Mouse (Mus musculus) G1E (cell line): ENCODE results near the gene Mettl17. TPM values are rescaled to one million over a fixed set of nuclear protein-coding genes. Genes with fewer than 3 reads are reported as not detected.

Experiments
- ATAC-seq: 2 replicates; pipeline ENCODE4 v1.8.0; 2016; ENCODE audit warnings: mild to moderate bottlenecking; ENCODE audit not compliant: insufficient number of reproducible peaks, poor library complexity, low FRiP score, severe bottlenecking; ENCODE audit errors: extremely low read depth
- DNase-seq: peaks from one replicate; pipeline ENCODE4 v3.0.0; 2012; ENCODE audit warnings: low spot score
- H3K27me3 ChIP-seq: 2 replicates; pipeline ENCODE4 v1.6.1; 2012; ENCODE audit warnings: mild to moderate bottlenecking, low read length, inconsistent platforms; ENCODE audit not compliant: insufficient read depth
- H3K36me3 ChIP-seq: replicated peaks from 2 replicates; pipeline ENCODE3; 2012; ENCODE audit warnings: mild to moderate bottlenecking, inconsistent platforms
- H3K4me1 ChIP-seq: 2 replicates; pipeline ENCODE4 v1.6.1; 2012; ENCODE audit warnings: low read depth, low read length, inconsistent platforms, mixed read lengths; ENCODE audit not compliant: insufficient read depth
- H3K4me3 ChIP-seq: 2 replicates; pipeline ENCODE4 v1.5.1; 2012; ENCODE audit warnings: low read depth, mild to moderate bottlenecking, inconsistent platforms, low read length, moderate library complexity, mixed read lengths
- H3K9me3 ChIP-seq: replicated peaks from 2 replicates; pipeline ENCODE4 v1.6.1; 2012; ENCODE audit warnings: inconsistent platforms
- CTCF ChIP-seq: IDR thresholded peaks from 2 replicates; pipeline ENCODE4 v1.5.1; 2012; ENCODE audit warnings: low read depth, low read length, inconsistent platforms, mixed read lengths
- GATA1 ChIP-seq: IDR thresholded peaks from 2 replicates; pipeline ENCODE4 v1.6.1; 2012; ENCODE audit warnings: borderline replicate concordance, low read length, inconsistent platforms, mixed read lengths
- GATA2 ChIP-seq: IDR thresholded peaks from 2 replicates; pipeline ENCODE4 v1.6.1; 2012; ENCODE audit warnings: low read depth, low read length, inconsistent platforms, borderline replicate concordance
- POLR2AphosphoS5 ChIP-seq: IDR thresholded peaks from 2 replicates; pipeline ENCODE4 v1.6.1; 2012; ENCODE audit warnings: low read depth, low read length, inconsistent platforms; ENCODE audit not compliant: insufficient replicate concordance
- TAL1 ChIP-seq: conservative IDR thresholded peaks from 2 replicates; pipeline ENCODE4 v1.6.1; 2012; ENCODE audit warnings: low read depth, low read length, inconsistent platforms, mixed read lengths
- polyA plus RNA-seq: library from polyadenylated mRNA; stranded (reverse); fragments of >175 nt; gene quantifications from 2 replicates; pipeline ENCODE4 v1.2.3, GENCODE M21; 2012
- total RNA-seq, 2 experiments: library from RNA; stranded (forward) in 1 of 2; stranded (reverse) in 1 of 2; fragments of 200-1000 nt in 1 of 2; fragments of >200 nt in 1 of 2; fragmentation: Nextera tagmentation in 1 of 2; gene quantifications; 2 replicates each; pipeline ENCODE4 v1.2.3; 2014 to 2017

Mettl17 gene
- total and polyA plus RNA-seq, 3 experiments, result 19.5 to 36.9 (median 23.2) TPM

GRCm38 (mm10) chr14:51932092-51933020 is 47.7 kb downstream of the Mettl17 start:
- Histone ChIP-seq H3K9me3 (no peaks in the 10 kb centered on the region), H3K4me1 (no peaks in the 10 kb centered on the region), H3K4me3 (no peak overlapping the region), H3K27me3 (peaks cover 2% of the 10 kb centered on the region; the same call in 1 of the 2 replicates), H3K36me3 (no peaks in the 10 kb centered on the region)
- TF ChIP-seq POLR2AphosphoS5 (no peak), GATA2 (no peak), GATA1 (no peak), CTCF (no peak), TAL1 (no peak)
- no peak for ATAC-seq
- no peak for DNase-seq

- DNase-seq, result no peak
- no peak for ATAC-seq
- TF ChIP-seq GATA1 (no peak), CTCF (no peak), POLR2AphosphoS5 (no peak), GATA2 (no peak), TAL1 (no peak)
These were observed 54.4 kb downstream of the Mettl17 start for GRCm38 (mm10) chr14:51939005-51939404.

GRCm38 (mm10) chr14:51940944-51941560 is 56.4 kb downstream of the Mettl17 start:
- Histone ChIP-seq H3K4me3 (no peak overlapping the region), H3K27me3 (peaks cover 6% of the 10 kb centered on the region; the same call in 1 of the 2 replicates), H3K36me3 (no peaks in the 10 kb centered on the region), H3K9me3 (no peaks in the 10 kb centered on the region), H3K4me1 (no peaks in the 10 kb centered on the region)
- ATAC-seq, result no peak
- no peak for DNase-seq
- TF ChIP-seq CTCF (no peak), GATA2 (no peak), TAL1 (no peak), GATA1 (no peak), POLR2AphosphoS5 (no peak)

More at GRCm38 (mm10) chr14:51939005-51939404, 54.4 kb downstream of the Mettl17 start:
- Histone ChIP-seq H3K4me1 (no peaks in the 10 kb centered on the region), H3K4me3 (no peak overlapping the region), H3K36me3 (no peaks in the 10 kb centered on the region), H3K27me3 (peaks cover 6% of the 10 kb centered on the region; the same call in 1 of the 2 replicates), H3K9me3 (no peaks in the 10 kb centered on the region)

- ATAC-seq (no peak), DNase-seq (no peak)
- Histone ChIP-seq H3K4me1 (no peaks in the 10 kb centered on the region), H3K9me3 (no peaks in the 10 kb centered on the region), H3K36me3 (no peaks in the 10 kb centered on the region), H3K4me3 (no peak overlapping the region), H3K27me3 (peaks cover 6% of the 10 kb centered on the region; the same call in 1 of the 2 replicates)
- TF ChIP-seq POLR2AphosphoS5 (no peak), TAL1 (no peak), GATA2 (no peak), GATA1 (no peak), CTCF (no peak)
These were observed 56.9 kb downstream of the Mettl17 start for GRCm38 (mm10) chr14:51941577-51941976.

- H3K27me3 ChIP-seq, result peaks cover 5% of the 10 kb centered on the region; the same call in 1 of the 2 replicates
- no peaks in the 10 kb centered on the region for H3K9me3 ChIP-seq
- H3K36me3 ChIP-seq, result no peaks in the 10 kb centered on the region
- ATAC-seq (no peak), DNase-seq (no peak)
- no peak overlapping the region for H3K4me3 ChIP-seq
- no peak for TF ChIP-seq CTCF
- no peak for TF ChIP-seq POLR2AphosphoS5
- no peak for TF ChIP-seq GATA1
- no peak for TF ChIP-seq TAL1
- no peak for TF ChIP-seq GATA2
- no peaks in the 10 kb centered on the region for H3K4me1 ChIP-seq
These were observed 57.6 kb downstream of the Mettl17 start for GRCm38 (mm10) chr14:51942236-51942635.

Other genes starting within 250 kb of the Mettl17 start
- gene Gm4181, start 249.2 kb upstream of the Mettl17 start, total RNA-seq (2014; fragmentation: Nextera tagmentation), result not detected in 2 replicates
- not detected in 2 replicates for gene Gm4181, start 249.2 kb upstream of the Mettl17 start, total RNA-seq (2017)
- not detected in 2 replicates for gene Gm4181, start 249.2 kb upstream of the Mettl17 start, polyA plus RNA-seq
- not detected in 2 replicates for gene Gm17079, start 189.4 kb upstream of the Mettl17 start, total RNA-seq (2014; fragmentation: Nextera tagmentation)
- gene Gm17079, start 189.4 kb upstream of the Mettl17 start, total RNA-seq (2017), result 0.27 TPM in 1 of 2 replicates, not detected in the other
- gene Gm17079, start 189.4 kb upstream of the Mettl17 start, polyA plus RNA-seq, result not detected in 2 replicates
- gene Gm5800, start 167.7 kb upstream of the Mettl17 start, total RNA-seq (2014; fragmentation: Nextera tagmentation), result not detected in 2 replicates
- not detected in 2 replicates for gene Gm5800, start 167.7 kb upstream of the Mettl17 start, total RNA-seq (2017)
- not detected in 2 replicates for gene Gm5800, start 167.7 kb upstream of the Mettl17 start, polyA plus RNA-seq
- not detected in 2 replicates for gene Ang4, start 111.3 kb upstream of the Mettl17 start, total RNA-seq (2014; fragmentation: Nextera tagmentation)
- gene Ang4, start 111.3 kb upstream of the Mettl17 start, total RNA-seq (2017), result 0.27 TPM in 1 of 2 replicates, not detected in the other
- gene Ang4, start 111.3 kb upstream of the Mettl17 start, polyA plus RNA-seq, result not detected in 2 replicates
- gene AY358078, start 84.8 kb upstream of the Mettl17 start, total RNA-seq (2014; fragmentation: Nextera tagmentation), result not detected in 2 replicates
- not detected in 2 replicates for gene AY358078, start 84.8 kb upstream of the Mettl17 start, total RNA-seq (2017)
- gene AY358078, start 84.8 kb upstream of the Mettl17 start, polyA plus RNA-seq, result not detected in 2 replicates
- gene Ear6, start 31.1 kb upstream of the Mettl17 start, total RNA-seq (2014; fragmentation: Nextera tagmentation), result not detected in 2 replicates
- 0.12 TPM in 1 of 2 replicates, not detected in the other for gene Ear6, start 31.1 kb upstream of the Mettl17 start, total RNA-seq (2017)
- gene Ear6, start 31.1 kb upstream of the Mettl17 start, polyA plus RNA-seq, result not detected in 2 replicates
- gene Slc39a2, start 8.0 kb downstream of the Mettl17 start, total RNA-seq (2014; fragmentation: Nextera tagmentation), result 0.29 TPM in 1 of 2 replicates, not detected in the other
- 0.29 and 0.38 TPM in 2 replicates for gene Slc39a2, start 8.0 kb downstream of the Mettl17 start, total RNA-seq (2017)
- 0.02 TPM in 2 replicates for gene Slc39a2, start 8.0 kb downstream of the Mettl17 start, polyA plus RNA-seq
- gene Ndrg2, start 29.3 kb downstream of the Mettl17 start, total RNA-seq (2014; fragmentation: Nextera tagmentation), result not detected in 2 replicates
- gene Ndrg2, start 29.3 kb downstream of the Mettl17 start, total RNA-seq (2017), result 0.05 TPM in 1 of 2 replicates, not detected in the other
- gene Ndrg2, start 29.3 kb downstream of the Mettl17 start, polyA plus RNA-seq, result 0.24 TPM in 1 of 2 replicates, not detected in the other
- gene Tppp2, start 33.6 kb downstream of the Mettl17 start, total RNA-seq (2014; fragmentation: Nextera tagmentation), result not detected in 2 replicates
- not detected in 2 replicates for gene Tppp2, start 33.6 kb downstream of the Mettl17 start, total RNA-seq (2017)
- not detected in 2 replicates for gene Tppp2, start 33.6 kb downstream of the Mettl17 start, polyA plus RNA-seq
- not detected in 2 replicates for gene Rnase13, start 37.9 kb downstream of the Mettl17 start, total RNA-seq (2014; fragmentation: Nextera tagmentation)
- gene Rnase13, start 37.9 kb downstream of the Mettl17 start, total RNA-seq (2017), result not detected in 2 replicates
- gene Rnase13, start 37.9 kb downstream of the Mettl17 start, polyA plus RNA-seq, result not detected in 2 replicates
- 33.9 and 37.5 TPM in 2 replicates for gene Arhgef40, start 99.9 kb downstream of the Mettl17 start, total RNA-seq (2014; fragmentation: Nextera tagmentation)
- 3.1 and 3.4 TPM in 2 replicates for gene Arhgef40, start 99.9 kb downstream of the Mettl17 start, total RNA-seq (2017)
- 30.3 and 32.2 TPM in 2 replicates for gene Arhgef40, start 99.9 kb downstream of the Mettl17 start, polyA plus RNA-seq
- gene Tmem253, start 130.8 kb downstream of the Mettl17 start, total RNA-seq (2014; fragmentation: Nextera tagmentation), result 0.58 and 2.5 TPM in 2 replicates
- gene Tmem253, start 130.8 kb downstream of the Mettl17 start, total RNA-seq (2017), result 0.12 and 0.27 TPM in 2 replicates
- gene Tmem253, start 130.8 kb downstream of the Mettl17 start, polyA plus RNA-seq, result 0.19 and 0.29 TPM in 2 replicates
- 28.1 and 29.6 TPM in 2 replicates for gene Zfp219, start 135.9 kb downstream of the Mettl17 start, total RNA-seq (2014; fragmentation: Nextera tagmentation)
- gene Zfp219, start 135.9 kb downstream of the Mettl17 start, total RNA-seq (2017), result 16.4 and 16.9 TPM in 2 replicates
- gene Zfp219, start 135.9 kb downstream of the Mettl17 start, polyA plus RNA-seq, result 83.1 and 97.0 TPM in 2 replicates
- gene Olfr221, start 157.6 kb downstream of the Mettl17 start, total RNA-seq (2014; fragmentation: Nextera tagmentation), result not detected in 2 replicates
- 0.16 and 0.23 TPM in 2 replicates for gene Olfr221, start 157.6 kb downstream of the Mettl17 start, total RNA-seq (2017)
- not detected in 2 replicates for gene Olfr221, start 157.6 kb downstream of the Mettl17 start, polyA plus RNA-seq
- 459 and 507 TPM in 2 replicates for gene Hnrnpc, start 219.2 kb downstream of the Mettl17 start, total RNA-seq (2014; fragmentation: Nextera tagmentation)
- gene Hnrnpc, start 219.2 kb downstream of the Mettl17 start, total RNA-seq (2017), result 383 and 544 TPM in 2 replicates
- 28.6 and 38.0 TPM in 2 replicates for gene Hnrnpc, start 219.2 kb downstream of the Mettl17 start, polyA plus RNA-seq
- 0.30 TPM in 1 of 2 replicates, not detected in the other for gene Rpgrip1, start 225.9 kb downstream of the Mettl17 start, total RNA-seq (2014; fragmentation: Nextera tagmentation)
- gene Rpgrip1, start 225.9 kb downstream of the Mettl17 start, total RNA-seq (2017), result 1.8 and 3.1 TPM in 2 replicates
- 0.17 and 0.28 TPM in 2 replicates for gene Rpgrip1, start 225.9 kb downstream of the Mettl17 start, polyA plus RNA-seq